10 mouse cellular contexts compared by ENCODE assay signal in genomic region chr7:66169476-66169875, GRCm38 (mm10).
"Had no signal": no experiment of that assay in that cellular context is flagged by ENCODE, and none has a peak within 500 bp of the region (broad histone marks: within the 10 kb centered on the region; RNA-seq: fewer than 3 reads in every experiment).

No protein-coding gene starts in this region.

- DNase-seq: liver, postnatal 0 days; lung, adult 2 months; lung, postnatal 14 days; lung, postnatal 36 days; midbrain, embryonic 14.5 days; right cerebral cortex, postnatal 14 days; thymus, adult 2 months; thymus, postnatal 25 days; thymus, postnatal 4 days had no signal

- ATAC-seq: liver, postnatal 0 days; lung, postnatal 0 days had no signal
